Mouse (Mus musculus): ENCODE data around the gene Calhm2.

The Calhm2 gene

GRCm38 (mm10) chr19:47137771-47138421 lies at the start of gene Calhm2:
Gene Calhm2 (minus strand): TSS chr19:47138294.
- DNase-seq = peak; percentile 43

- no peak for DNase-seq
These were observed 48.6 kb upstream of the Calhm2 start for GRCm38 (mm10) chr19:47186514-47187275.

- DNase-seq = no peak
These were observed 46.6 kb upstream of the Calhm2 start for GRCm38 (mm10) chr19:47184736-47185135.

- DNase-seq = no peak
These were observed 46.1 kb upstream of the Calhm2 start for GRCm38 (mm10) chr19:47184221-47184620.

GRCm38 (mm10) chr19:47180011-47180410 lies 41.9 kb upstream of the Calhm2 start:
- no peak for DNase-seq

GRCm38 (mm10) chr19:47179272-47179809 lies 41.2 kb upstream of the Calhm2 start:
- DNase-seq = no peak

- DNase-seq = peak; percentile 26
These were observed 40.6 kb upstream of the Calhm2 start, which contains the start of gene Neurl1a for GRCm38 (mm10) chr19:47178431-47179271. Gene Neurl1a (plus strand): TSS chr19:47178820.

GRCm38 (mm10) chr19:47178001-47178400 lies 39.9 kb upstream of the Calhm2 start:
- no peak for DNase-seq

- DNase-seq = no peak
These were observed 38.9 kb upstream of the Calhm2 start for GRCm38 (mm10) chr19:47176916-47177505.

GRCm38 (mm10) chr19:47175472-47175871 lies 37.4 kb upstream of the Calhm2 start:
- DNase-seq = no peak

- no peak for DNase-seq
These were observed 36.4 kb upstream of the Calhm2 start for GRCm38 (mm10) chr19:47174515-47174914.

- DNase-seq = peak; percentile 79
These were observed 30.8 kb upstream of the Calhm2 start for GRCm38 (mm10) chr19:47168793-47169412.

- no peak for DNase-seq
These were observed 30.1 kb upstream of the Calhm2 start for GRCm38 (mm10) chr19:47168223-47168622.

GRCm38 (mm10) chr19:47167617-47168214 lies 29.6 kb upstream of the Calhm2 start:
- DNase-seq = no peak

- no peak for DNase-seq
These were observed 28.7 kb upstream of the Calhm2 start for GRCm38 (mm10) chr19:47166758-47167157.

GRCm38 (mm10) chr19:47163176-47163744 lies 25.2 kb upstream of the Calhm2 start:
- DNase-seq = no peak

GRCm38 (mm10) chr19:47161669-47162068 lies 23.6 kb upstream of the Calhm2 start:
- no peak for DNase-seq

- DNase-seq = no peak
These were observed 19.6 kb upstream of the Calhm2 start, which contains the start of gene Calhm3 for GRCm38 (mm10) chr19:47157664-47158063. Gene Calhm3 (minus strand): TSS chr19:47157764.

GRCm38 (mm10) chr19:47153767-47154166 lies 15.7 kb upstream of the Calhm2 start:
- no peak for DNase-seq

- no peak for DNase-seq
These were observed 13.9 kb upstream of the Calhm2 start for GRCm38 (mm10) chr19:47152062-47152369.

- DNase-seq = no peak
These were observed 13.4 kb upstream of the Calhm2 start for GRCm38 (mm10) chr19:47151332-47152061.

Data from liver (tissue).